ENCODE assay signal across 8 mouse cellular contexts in the genomic region with DNA sequence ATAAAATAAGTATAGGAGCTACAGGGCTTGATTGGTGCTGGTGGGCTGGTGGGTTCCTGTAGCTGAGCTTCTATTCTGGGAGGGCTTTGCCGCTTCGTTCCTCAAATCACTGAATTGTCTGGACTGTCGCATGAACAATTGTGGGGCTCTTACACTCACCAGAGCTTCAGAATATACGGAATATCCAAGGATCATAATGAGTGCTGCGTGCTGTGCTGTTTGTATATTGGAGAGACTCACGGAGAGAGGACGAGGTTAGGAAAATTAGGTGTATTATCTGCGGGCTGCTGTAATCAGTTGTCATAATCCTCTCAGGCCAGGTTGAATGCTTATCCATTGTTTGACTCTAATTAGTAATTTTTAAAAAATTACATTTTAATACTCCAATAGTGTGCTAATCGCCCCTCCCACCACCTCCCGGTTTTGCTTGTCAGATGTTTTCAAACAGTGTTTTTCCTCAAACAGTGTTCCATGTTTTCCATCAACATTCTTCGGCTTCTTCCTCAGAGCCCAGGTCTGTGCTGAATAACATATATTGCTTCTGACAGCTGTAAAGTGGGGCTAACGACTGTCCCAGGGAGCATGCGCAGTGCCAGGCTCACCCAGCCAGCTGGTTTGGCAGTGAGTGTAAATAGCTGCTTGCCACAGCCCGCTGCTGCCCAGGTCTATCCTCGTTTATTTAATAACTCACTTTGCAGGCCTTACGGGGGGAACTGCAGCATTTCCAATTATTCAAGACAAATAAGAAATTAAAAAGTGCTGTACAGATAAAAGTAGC.
DNase-seq lines count a peak whose midpoint lies in the region; ATAC-seq lines count a peak whose summit lies in the region.
"Had no signal": no experiment of that assay in that cellular context is flagged by ENCODE, and none has a peak within 500 bp of the region (broad histone marks: within the 10 kb centered on the region; RNA-seq: fewer than 3 reads in every experiment).

No protein-coding gene starts in this region.

- H3K36me3 ChIP-seq in kidney, embryonic 14.5 days (ENCODE audit: control insufficient read depth, insufficient read depth, low read length) = no peaks in the 10 kb centered on the region
- H3K36me3 ChIP-seq in embryonic facial prominence, embryonic 11.5 days (replicated peaks; ENCODE audit: control insufficient read depth, insufficient read depth, low read depth, low read length) = no peaks in the 10 kb centered on the region
- no peaks in the 10 kb centered on the region for H3K36me3 ChIP-seq in midbrain, embryonic 16.5 days (ENCODE audit: control insufficient read depth, insufficient read depth, low read length)

- WGBS in kidney, embryonic 14.5 days = 79% methylated on average over 16 of the region's 16 CpGs
- 64% methylated on average over 16 of the region's 16 CpGs for WGBS in embryonic facial prominence, embryonic 11.5 days
- 57% methylated on average over 16 of the region's 16 CpGs for WGBS in midbrain, embryonic 16.5 days

- peak; percentile 11 to 12 for DNase-seq in kidney, postnatal 4 days
- DNase-seq in cerebellum, adult 8-10 months = peak; percentile 44
- DNase-seq in embryonic facial prominence, embryonic 11.5 days (ENCODE audit: low spot score) = peak; percentile 69
- no peak for DNase-seq in adrenal gland, adult 18-20 months (ENCODE audit: low spot score in 2 of 2)
- no peak for DNase-seq in thymus, postnatal 14 days

- H3K4me1 ChIP-seq in kidney, embryonic 14.5 days (ENCODE audit: control insufficient read depth, insufficient read depth, low read length) = no peaks in the 10 kb centered on the region
- no peaks in the 10 kb centered on the region for H3K4me1 ChIP-seq in embryonic facial prominence, embryonic 11.5 days (ENCODE audit: control insufficient read depth, insufficient read depth, low read length)
- no peaks in the 10 kb centered on the region for H3K4me1 ChIP-seq in midbrain, embryonic 16.5 days (ENCODE audit: control insufficient read depth, insufficient read depth, low read length)

- no peak overlapping the region for H3K27ac ChIP-seq in kidney, embryonic 14.5 days (ENCODE audit: low read depth, low read length)
- H3K27ac ChIP-seq in embryonic facial prominence, embryonic 11.5 days (replicated peaks; ENCODE audit: low read depth, low read length) = no peak overlapping the region
- H3K27ac ChIP-seq in midbrain, embryonic 16.5 days (ENCODE audit: low read length) = no peak overlapping the region

- no peak overlapping the region for H3K9ac ChIP-seq in kidney, embryonic 14.5 days (ENCODE audit: low read depth, low read length)
- H3K9ac ChIP-seq in embryonic facial prominence, embryonic 11.5 days (replicated peaks; ENCODE audit: low read length) = no peak overlapping the region
- no peak overlapping the region for H3K9ac ChIP-seq in midbrain, embryonic 16.5 days (ENCODE audit: low read depth, low read length)

- H3K4me2 ChIP-seq in kidney, embryonic 14.5 days (replicated peaks; ENCODE audit: low read depth, low read length) = no peak overlapping the region
- H3K4me2 ChIP-seq in embryonic facial prominence, embryonic 11.5 days (ENCODE audit: low read depth, low read length) = no peak overlapping the region
- peak overlapping the region; percentile 23; the same call in 1 of the 2 replicates for H3K4me2 ChIP-seq in midbrain, embryonic 16.5 days (ENCODE audit: low read length)

- no peaks in the 10 kb centered on the region for H3K9me3 ChIP-seq in kidney, embryonic 14.5 days (ENCODE audit: control insufficient read depth, low read length)
- no peaks in the 10 kb centered on the region for H3K9me3 ChIP-seq in embryonic facial prominence, embryonic 11.5 days (replicated peaks; ENCODE audit: control insufficient read depth, low read length)
- H3K9me3 ChIP-seq in midbrain, embryonic 16.5 days (replicated peaks; ENCODE audit: control insufficient read depth, low read length, poor library complexity, severe bottlenecking) = no peaks in the 10 kb centered on the region

- H3K27me3 ChIP-seq in kidney, embryonic 14.5 days (ENCODE audit: control insufficient read depth, insufficient read depth, low read length) = no peaks in the 10 kb centered on the region
- H3K27me3 ChIP-seq in embryonic facial prominence, embryonic 11.5 days (ENCODE audit: control insufficient read depth, insufficient read depth, low read length) = no peaks in the 10 kb centered on the region
- no peaks in the 10 kb centered on the region for H3K27me3 ChIP-seq in midbrain, embryonic 16.5 days (ENCODE audit: control insufficient read depth, insufficient read depth, low read depth, low read length)

- no peak for ATAC-seq in kidney, embryonic 14.5 days (ENCODE audit: low FRiP score, low TSS enrichment)
- ATAC-seq in embryonic facial prominence, embryonic 11.5 days (replicated peaks; ENCODE audit: insufficient number of reproducible peaks, low FRiP score, low TSS enrichment, low read depth) = 0 out of 2 replicates have a peak, but pooled peaks have one; percentile 67
- ATAC-seq in midbrain, embryonic 16.5 days = peak; percentile 76
- ATAC-seq: intestine, embryonic 16.5 days had no signal

- no peak overlapping the region for H3K4me3 ChIP-seq in kidney, embryonic 14.5 days (ENCODE audit: low read length)
- H3K4me3 ChIP-seq in embryonic facial prominence, embryonic 11.5 days (ENCODE audit: low read depth, low read length) = no peak overlapping the region
- no peak overlapping the region for H3K4me3 ChIP-seq in midbrain, embryonic 16.5 days (ENCODE audit: low read depth, low read length)

Comparison
In these comparisons a context has a peak if more than half of its experiments do, and no peak if none do; other contexts are left out.
1. DNase-seq: peak in kidney, postnatal 4 days (2 of 2), cerebellum, adult 8-10 months (single experiment) and embryonic facial prominence, embryonic 11.5 days (single experiment); none in adrenal gland, adult 18-20 months (0 of 2) and thymus, postnatal 14 days (single experiment).